Mouse (Mus musculus): ENCODE results near the gene Vmn1r35. TPM values are rescaled to one million over a fixed set of nuclear protein-coding genes. Genes with fewer than 3 reads are reported as not detected.
"Not testable (repeated sequence)": the region's sequence is repeated elsewhere in the genome, so short reads cannot be mapped to it uniquely, and the experiment has no call there.

Gene Vmn1r35
- total RNA-seq (2015; ENCODE audit: low replicate concordance), result not detected in 2 replicates
- total RNA-seq (2017; ENCODE audit: low replicate concordance), result not detected in 2 replicates

GRCm38 (mm10) chr6:66685806-66686205 lies at the start of gene Vmn1r35:
Gene Vmn1r35 (minus strand): TSS chr6:66685906.
- no peak for ATAC-seq (replicated peaks; ENCODE audit: low FRiP score, poor library complexity, severe bottlenecking)

- ATAC-seq (replicated peaks; ENCODE audit: low FRiP score, poor library complexity, severe bottlenecking), result not testable (repeated sequence)
Observed at GRCm38 (mm10) chr6:66729082-66729481, 43.4 kb upstream of the Vmn1r35 start, which contains the start of gene Vmn1r37. Gene Vmn1r37 (plus strand): TSS chr6:66729382.

- not testable (repeated sequence) for ATAC-seq (replicated peaks; ENCODE audit: low FRiP score, poor library complexity, severe bottlenecking)
Observed at GRCm38 (mm10) chr6:66719068-66719467, 33.4 kb upstream of the Vmn1r35 start, which contains the start of gene Vmn1r36. Gene Vmn1r36 (minus strand): TSS chr6:66719168.

GRCm38 (mm10) chr6:66713854-66714253 lies 28.1 kb upstream of the Vmn1r35 start:
- ATAC-seq (replicated peaks; ENCODE audit: low FRiP score, poor library complexity, severe bottlenecking), result no peak

- no peak for ATAC-seq (replicated peaks; ENCODE audit: low FRiP score, poor library complexity, severe bottlenecking)
Observed at GRCm38 (mm10) chr6:66708901-66709300, 23.2 kb upstream of the Vmn1r35 start.

GRCm38 (mm10) chr6:66643779-66644178 lies 41.9 kb downstream of the Vmn1r35 start, which contains the start of gene Vmn1r34:
Gene Vmn1r34 (minus strand): TSS chr6:66643879.
- no peak for ATAC-seq (replicated peaks; ENCODE audit: low FRiP score, poor library complexity, severe bottlenecking)

Other genes starting within 250 kb of the Vmn1r35 start
- 50.6 and 58.4 TPM in 2 replicates for gene Mad2l1, start 150.5 kb downstream of the Vmn1r35 start, total RNA-seq (2015; ENCODE audit: low replicate concordance)
- 35.8 and 38.6 TPM in 2 replicates for gene Mad2l1, start 150.5 kb downstream of the Vmn1r35 start, total RNA-seq (2017; ENCODE audit: low replicate concordance)
- gene Vmn1r32, start 125.8 kb downstream of the Vmn1r35 start, total RNA-seq (2015; ENCODE audit: low replicate concordance), result not detected in 2 replicates
- gene Vmn1r32, start 125.8 kb downstream of the Vmn1r35 start, total RNA-seq (2017; ENCODE audit: low replicate concordance), result not detected in 2 replicates
- gene Vmn1r33, start 67.6 kb downstream of the Vmn1r35 start, total RNA-seq (2015; ENCODE audit: low replicate concordance), result not detected in 2 replicates
- not detected in 2 replicates for gene Vmn1r33, start 67.6 kb downstream of the Vmn1r35 start, total RNA-seq (2017; ENCODE audit: low replicate concordance)
- not detected in 2 replicates for gene Vmn1r34, start 42.0 kb downstream of the Vmn1r35 start, total RNA-seq (2015; ENCODE audit: low replicate concordance)
- not detected in 2 replicates for gene Vmn1r34, start 42.0 kb downstream of the Vmn1r35 start, total RNA-seq (2017; ENCODE audit: low replicate concordance)
- not detected in 2 replicates for gene Vmn1r36, start 33.3 kb upstream of the Vmn1r35 start, total RNA-seq (2015; ENCODE audit: low replicate concordance)
- gene Vmn1r36, start 33.3 kb upstream of the Vmn1r35 start, total RNA-seq (2017; ENCODE audit: low replicate concordance), result not detected in 2 replicates
- not detected in 2 replicates for gene Vmn1r37, start 43.5 kb upstream of the Vmn1r35 start, total RNA-seq (2015; ENCODE audit: low replicate concordance)
- not detected in 2 replicates for gene Vmn1r37, start 43.5 kb upstream of the Vmn1r35 start, total RNA-seq (2017; ENCODE audit: low replicate concordance)
- gene Vmn1r38, start 96.7 kb upstream of the Vmn1r35 start, total RNA-seq (2015; ENCODE audit: low replicate concordance), result 0.19 TPM in 1 of 2 replicates, not detected in the other
- not detected in 2 replicates for gene Vmn1r38, start 96.7 kb upstream of the Vmn1r35 start, total RNA-seq (2017; ENCODE audit: low replicate concordance)
- gene Vmn1r39, start 124.7 kb upstream of the Vmn1r35 start, total RNA-seq (2015; ENCODE audit: low replicate concordance), result not detected in 2 replicates
- not detected in 2 replicates for gene Vmn1r39, start 124.7 kb upstream of the Vmn1r35 start, total RNA-seq (2017; ENCODE audit: low replicate concordance)
- 24.5 and 39.2 TPM in 2 replicates for gene Gng12, start 210.5 kb upstream of the Vmn1r35 start, total RNA-seq (2015; ENCODE audit: low replicate concordance)
- 8.5 and 14.6 TPM in 2 replicates for gene Gng12, start 210.5 kb upstream of the Vmn1r35 start, total RNA-seq (2017; ENCODE audit: low replicate concordance)